Mouse (Mus musculus) myocyte (in vitro differentiated cells): Measurements from ENCODE around the gene Atp6v1c2.

ENCODE experiments used
- MAX ChIP-seq: IDR thresholded peaks from one replicate; pipeline ENCODE4 v1.6.1; 2011; ENCODE audit warnings: low read depth, mild to moderate bottlenecking, control low read depth
- POLR2A ChIP-seq: IDR thresholded peaks from one replicate; pipeline ENCODE4 v1.6.1; 2011; ENCODE audit warnings: low read depth, mild to moderate bottlenecking, control low read depth, moderate library complexity; ENCODE audit not compliant: insufficient read length

- no peak for TF ChIP-seq POLR2A
- no peak for TF ChIP-seq MAX
These were observed 18.3 kb upstream of the Atp6v1c2 start for GRCm38 (mm10) chr12:17347327-17348047.
